ENCODE assay signal across 11 mouse cellular contexts in genomic region chr13:41231389-41231983, GRCm38 (mm10).
DNase-seq lines count a peak whose midpoint lies in the region.
"Had no signal": no experiment of that assay in that cellular context is flagged by ENCODE, and none has a peak within 500 bp of the region (broad histone marks: within the 10 kb centered on the region; RNA-seq: fewer than 3 reads in every experiment).

No protein-coding gene starts in this region.

- DNase-seq in cerebellum, postnatal 14 days: peak; percentile 88 to 94
- no peak for DNase-seq in cerebellum, adult 9-10 months
- peak; percentile 35 for DNase-seq in layer of hippocampus, adult 11-12 months (ENCODE audit: low spot score)
- no peak for DNase-seq in layer of hippocampus, adult 9-10 months (ENCODE audit: low spot score)
- DNase-seq in right cerebral cortex, adult 18-20 months: peak; percentile 34
- DNase-seq in right cerebral cortex, adult 2 months (ENCODE audit: low spot score in 2 of 2): no peak
- DNase-seq in layer of hippocampus, adult 9-11 months: peak; percentile 40
- no peak for DNase-seq in yolk sac, embryonic 10.5 days (ENCODE audit: low spot score)
- DNase-seq: adrenal gland, postnatal 25 days; gastrocnemius, postnatal 10 days; thymus, adult 18-20 months had no signal

Comparison
In these comparisons a context has a peak if more than half of its experiments do, and no peak if none do; other contexts are left out.
1. DNase-seq: peak in cerebellum, postnatal 14 days (2 of 2), layer of hippocampus, adult 11-12 months (single experiment), right cerebral cortex, adult 18-20 months (single experiment) and layer of hippocampus, adult 9-11 months (single experiment); none in cerebellum, adult 9-10 months (single experiment), layer of hippocampus, adult 9-10 months (single experiment), right cerebral cortex, adult 2 months (0 of 2) and yolk sac, embryonic 10.5 days (single experiment).